Mouse (Mus musculus): ENCODE results near the gene 4921536K21Rik. TPM values are rescaled to one million over a fixed set of nuclear protein-coding genes. Genes with fewer than 3 reads are reported as not detected.

4921536K21Rik gene
- under 1 TPM; 0.53 to 0.74 TPM for total RNA-seq (2021)
- long read RNA-seq, experiment 1: 0 reads
- long read RNA-seq, experiment 2: 0 reads

- peak; percentile 88 to 91 for DNase-seq (ENCODE audit: low spot score in 2 of 2)
These were observed at the start of gene 4921536K21Rik, which contains the start of gene Dusp18 for GRCm38 (mm10) chr11:3894406-3895281. TSS of gene 4921536K21Rik (minus strand) at chr11:3895098. TSS of gene Dusp18 (plus strand) at chr11:3895240.

DNA sequence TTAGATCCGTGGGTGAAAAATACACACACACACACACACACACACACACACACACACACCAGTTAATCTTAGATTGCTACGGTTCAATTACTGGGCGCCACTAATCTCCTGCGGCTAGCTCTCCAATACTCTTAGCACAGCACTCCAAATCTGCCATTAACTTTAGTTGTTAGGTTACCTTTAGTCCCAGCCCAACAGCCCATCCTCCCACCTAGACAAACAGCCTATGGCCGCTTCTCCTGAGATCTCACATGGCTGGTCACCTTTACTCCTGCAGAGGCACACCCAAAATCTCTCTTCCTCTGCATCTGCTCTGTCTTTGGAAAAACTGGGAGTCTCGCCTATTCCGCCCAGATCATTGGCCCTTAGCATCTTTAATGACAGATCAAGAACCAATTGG is 46.5 kb upstream of the 4921536K21Rik start:
- DNase-seq (ENCODE audit: low spot score in 2 of 2): no peak

DNA sequence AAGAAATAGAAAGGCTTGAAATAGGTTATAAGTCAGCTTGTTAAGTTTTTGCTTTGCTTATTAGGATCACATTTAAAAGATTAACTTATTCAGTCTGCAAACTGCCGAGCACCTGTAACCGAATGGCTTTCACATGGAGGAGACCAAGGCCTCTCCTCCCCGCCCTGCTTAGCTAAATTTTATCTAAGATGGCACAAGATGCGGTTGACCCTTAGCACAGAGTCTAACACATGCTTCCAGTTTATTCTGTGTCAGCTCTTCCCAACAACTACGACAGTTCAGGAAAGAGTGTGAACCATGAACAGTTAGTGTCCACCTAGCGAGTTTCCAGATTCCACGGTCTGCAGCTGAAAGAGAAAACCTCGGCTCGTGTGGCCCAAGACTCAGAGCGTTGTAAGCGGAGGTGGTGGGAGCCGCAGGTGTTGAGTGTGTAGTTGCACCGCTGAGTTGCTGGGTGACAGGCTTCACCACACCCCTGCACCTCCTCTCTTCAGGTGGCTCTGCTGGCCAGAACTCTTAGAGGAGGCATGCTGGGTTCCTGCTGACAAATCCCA is 42.5 kb upstream of the 4921536K21Rik start:
- no peak for DNase-seq (ENCODE audit: low spot score in 2 of 2)

DNA sequence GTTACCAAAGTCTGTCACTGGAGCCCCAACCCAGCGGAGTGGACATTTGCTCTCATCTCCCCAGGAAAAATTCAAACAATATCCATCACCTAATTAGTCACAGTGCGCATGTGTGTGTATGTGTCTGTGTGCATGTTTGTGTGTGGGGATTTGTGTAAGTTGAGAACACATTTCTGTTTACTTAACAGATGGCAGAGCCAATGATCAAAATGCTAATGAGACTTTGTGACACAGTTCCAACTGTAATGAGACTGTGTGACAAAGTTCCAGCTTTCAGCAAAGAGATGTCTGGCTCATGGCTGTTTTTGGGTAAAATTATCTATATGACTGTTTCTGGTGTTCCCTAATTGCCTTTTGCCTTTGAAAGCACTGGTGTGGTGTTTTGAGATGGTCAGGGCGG is 41.4 kb upstream of the 4921536K21Rik start:
- DNase-seq (ENCODE audit: low spot score in 2 of 2): no peak

DNA sequence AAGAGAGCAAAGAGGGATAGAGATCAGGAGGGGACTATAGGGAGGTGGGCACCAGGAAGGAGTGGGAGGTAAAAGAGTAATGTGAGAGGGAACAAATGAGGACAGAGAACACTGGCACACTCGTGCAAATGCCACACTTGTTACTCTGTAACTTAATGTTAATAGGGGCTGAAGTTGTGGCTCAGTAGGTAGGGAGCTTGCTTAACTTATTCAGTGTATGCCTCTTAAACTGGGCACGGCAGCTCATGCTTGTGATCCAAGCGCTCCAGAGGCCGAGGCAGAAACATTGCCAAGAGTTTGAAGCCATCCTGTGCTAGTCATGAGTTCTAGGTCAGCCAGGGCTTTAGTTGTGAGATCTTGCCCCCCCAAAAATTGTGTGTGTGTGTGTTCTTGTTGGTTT is 40.2 kb upstream of the 4921536K21Rik start:
- DNase-seq (ENCODE audit: low spot score in 2 of 2): no peak

GRCm38 (mm10) chr11:3933756-3934285 is 38.9 kb upstream of the 4921536K21Rik start:
- no peak for DNase-seq (ENCODE audit: low spot score in 2 of 2)

GRCm38 (mm10) chr11:3931511-3932211 is 36.8 kb upstream of the 4921536K21Rik start, which contains the start of gene Tcn2:
TSS of gene Tcn2 (minus strand) at chr11:3932159.
- DNase-seq (ENCODE audit: low spot score in 2 of 2): peak; percentile 80 to 81

GRCm38 (mm10) chr11:3930931-3931330 is 36.0 kb upstream of the 4921536K21Rik start:
- no peak for DNase-seq (ENCODE audit: low spot score in 2 of 2)

DNA sequence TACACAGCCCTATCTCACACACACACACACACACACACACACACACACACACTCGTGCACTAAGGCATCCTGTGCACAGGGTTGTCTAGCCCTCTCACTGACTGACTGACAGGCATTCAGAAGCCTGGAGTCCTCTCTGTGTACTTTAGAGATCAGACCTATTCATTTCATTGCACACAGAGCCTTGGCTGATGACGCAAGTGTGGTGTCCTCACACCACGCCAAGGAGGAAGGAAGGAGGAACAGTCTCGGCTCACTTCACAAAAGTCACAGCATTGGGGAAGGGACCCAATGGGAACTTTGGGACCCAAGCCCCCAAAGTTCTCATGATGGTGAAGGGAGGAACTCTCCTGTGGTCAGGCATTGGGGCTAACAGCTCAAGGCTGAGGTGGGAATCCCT is 35.1 kb upstream of the 4921536K21Rik start:
- DNase-seq (ENCODE audit: low spot score in 2 of 2): peak in 1 of 2 experiments; percentile 20

GRCm38 (mm10) chr11:3925916-3926315 is 31.0 kb upstream of the 4921536K21Rik start:
- DNase-seq (ENCODE audit: low spot score in 2 of 2): no peak

- no peak for DNase-seq (ENCODE audit: low spot score in 2 of 2)
These were observed 27.8 kb upstream of the 4921536K21Rik start for GRCm38 (mm10) chr11:3922731-3923130.

DNA sequence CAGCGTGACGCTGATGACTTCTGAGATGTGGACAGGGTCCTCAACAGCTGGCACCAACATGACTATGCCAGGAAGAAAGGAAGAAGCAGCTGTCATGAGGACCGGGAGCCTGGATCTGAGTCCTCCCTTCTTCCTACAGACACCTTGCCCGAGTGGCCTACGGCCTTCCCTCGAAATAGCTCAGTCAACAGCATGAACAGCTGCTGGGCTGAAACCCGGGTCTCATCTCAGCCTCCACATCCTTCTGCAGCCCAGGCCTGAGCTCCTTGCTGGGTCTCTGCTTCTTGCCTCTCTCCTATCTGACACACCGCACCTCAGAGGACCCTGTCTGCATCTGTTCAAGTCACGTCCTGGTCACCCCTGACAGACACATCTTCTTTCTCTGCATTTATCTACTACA is 27.2 kb upstream of the 4921536K21Rik start:
- DNase-seq (ENCODE audit: low spot score in 2 of 2): no peak

DNA sequence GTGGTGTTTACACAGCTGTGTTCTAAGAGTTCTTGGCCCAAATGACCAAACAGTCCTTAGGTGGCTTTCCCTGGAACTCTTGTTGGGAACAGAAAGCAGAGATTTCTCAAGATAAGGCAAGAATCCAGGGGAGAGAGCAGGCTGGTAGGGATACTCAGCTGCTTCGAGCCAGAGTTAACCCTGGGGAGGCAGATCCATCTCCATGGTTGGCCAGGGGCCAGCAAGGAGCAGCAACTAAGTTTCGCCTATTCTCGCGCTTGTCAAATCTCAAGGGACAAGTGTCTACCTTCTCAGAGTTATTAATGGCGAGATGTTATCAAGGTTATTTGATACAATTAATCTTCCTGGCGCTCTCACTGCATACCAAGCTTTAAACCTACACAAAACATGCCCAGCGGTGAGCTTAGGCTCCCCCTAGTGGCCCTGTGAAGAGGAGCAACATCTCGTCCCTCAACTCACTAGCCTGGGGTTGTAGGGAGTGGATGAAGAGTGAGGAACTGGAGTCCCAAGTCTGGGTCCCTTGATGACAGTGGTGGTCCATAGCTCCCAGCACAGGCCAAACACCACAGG is 26.5 kb upstream of the 4921536K21Rik start:
- DNase-seq (ENCODE audit: low spot score in 2 of 2): peak in 1 of 2 experiments; percentile 46

GRCm38 (mm10) chr11:3920476-3920875 is 25.6 kb upstream of the 4921536K21Rik start:
- DNase-seq (ENCODE audit: low spot score in 2 of 2): no peak

DNA sequence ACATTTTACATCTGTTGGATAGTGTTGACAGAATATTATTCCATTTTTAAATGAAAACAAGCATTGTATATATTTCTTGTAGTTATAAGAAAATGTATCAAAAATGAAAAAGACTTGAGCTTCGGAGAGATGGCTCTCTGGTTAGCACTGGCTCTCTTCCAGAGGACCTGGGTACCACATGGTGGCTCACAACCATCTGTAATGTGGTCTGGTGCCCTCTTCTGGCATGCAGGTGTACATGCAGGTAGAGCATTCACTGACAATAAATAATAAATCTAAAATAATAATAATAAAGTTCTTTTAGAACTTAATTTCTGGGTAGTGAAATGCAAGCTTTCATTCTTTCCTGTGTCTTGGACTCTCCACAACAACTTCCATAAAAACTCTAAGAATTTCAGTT is 23.8 kb upstream of the 4921536K21Rik start:
- DNase-seq (ENCODE audit: low spot score in 2 of 2): no peak

DNA sequence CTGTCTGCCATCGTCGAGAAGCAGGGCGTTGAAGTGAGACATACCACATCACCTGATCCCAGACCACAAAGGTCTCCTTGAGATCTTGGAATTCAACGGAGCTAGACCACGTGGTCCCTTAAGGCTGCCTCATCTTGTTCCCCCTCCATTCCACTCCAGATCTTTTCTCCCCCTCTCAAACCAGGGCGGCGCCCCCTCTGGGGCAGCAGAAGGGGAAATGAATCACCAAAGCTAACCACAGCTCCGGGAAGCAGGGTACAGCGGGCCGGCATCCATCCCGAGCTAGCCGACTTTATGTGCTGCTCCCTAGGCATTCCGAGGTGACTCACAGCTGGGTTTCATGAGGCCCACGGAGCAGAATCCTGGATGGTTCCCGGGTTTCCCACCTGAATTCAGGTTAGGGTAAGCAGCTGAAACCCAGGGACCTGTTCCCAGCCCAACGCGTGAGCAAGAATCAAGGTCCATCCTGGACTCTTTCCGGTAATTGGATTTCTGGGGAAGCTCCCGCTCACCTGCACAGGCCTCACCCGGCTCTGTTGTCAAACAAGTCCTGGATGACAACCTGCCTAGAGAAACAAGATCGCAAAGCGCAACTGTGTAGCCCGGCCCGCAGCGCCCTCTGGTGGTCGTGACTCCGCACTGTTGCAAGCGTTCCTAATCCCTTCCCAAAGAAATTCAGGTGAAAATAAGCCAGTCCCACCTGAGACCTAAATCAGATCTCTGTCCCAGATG is 19.4 kb upstream of the 4921536K21Rik start, which contains the start of gene Slc35e4:
Gene Slc35e4 (minus strand): TSS at position 556 of the 732 bp plus-strand sequence.
- DNase-seq (ENCODE audit: low spot score in 2 of 2): peak; percentile 86 to 88

DNA sequence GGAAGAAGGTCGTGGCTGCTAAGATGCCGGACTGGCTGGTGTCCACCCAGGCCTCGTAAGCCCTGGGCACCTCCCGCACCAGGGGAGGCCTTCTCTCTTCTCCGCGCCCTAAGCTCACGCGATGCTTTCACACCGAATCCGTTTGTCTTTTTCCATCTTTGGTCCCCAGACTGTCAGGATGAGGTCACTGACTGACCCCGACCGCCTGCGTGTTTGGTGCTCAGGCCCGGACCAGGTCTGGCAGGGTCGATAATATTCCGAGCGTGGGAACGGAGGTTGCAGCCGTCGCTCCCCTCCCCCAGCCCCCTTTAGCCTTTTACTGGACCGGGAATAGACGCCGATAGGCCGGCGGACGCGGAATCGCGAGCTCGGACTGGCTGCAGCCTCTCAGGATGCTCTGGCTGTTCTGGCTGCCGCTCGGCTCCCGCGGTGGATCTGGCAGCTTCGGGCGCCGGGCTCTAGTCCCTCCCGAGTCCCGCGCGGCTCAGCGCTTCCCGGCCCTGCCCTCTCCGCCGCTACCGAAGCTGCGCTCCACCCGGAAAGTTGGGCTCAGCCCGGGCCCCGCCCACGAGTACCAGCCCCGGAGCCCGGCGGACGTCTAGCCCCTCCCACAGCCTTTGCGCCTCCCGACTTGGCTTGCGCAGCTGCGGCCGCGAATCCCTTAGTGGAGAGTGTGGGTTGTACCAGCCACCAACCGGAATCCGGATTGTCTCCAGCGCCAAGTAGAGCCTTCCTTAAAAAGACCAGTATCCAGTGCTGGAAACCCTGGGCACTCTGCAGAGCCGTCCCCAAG is 18.6 kb upstream of the 4921536K21Rik start:
- peak; percentile 91 to 92 for DNase-seq (ENCODE audit: low spot score in 2 of 2)

DNA sequence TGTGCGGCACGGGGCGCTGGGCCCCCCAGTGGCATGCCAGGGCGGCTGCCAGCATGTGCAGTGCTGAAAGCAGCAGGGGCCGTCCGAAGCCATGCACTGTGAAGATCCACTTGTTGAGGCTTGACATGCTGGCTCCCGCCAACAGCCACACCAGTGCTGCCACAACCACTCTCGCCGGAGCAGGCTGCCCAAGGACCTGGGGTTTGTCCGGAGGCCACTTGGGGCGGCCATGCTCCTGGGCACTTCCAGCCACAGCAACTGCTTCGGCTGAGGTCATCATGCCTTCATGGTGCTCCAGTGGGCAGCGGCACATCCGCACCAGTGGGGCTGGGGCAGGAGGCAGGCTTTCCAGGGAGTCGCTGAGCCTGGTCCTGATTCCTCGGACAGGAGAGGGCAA is 18.0 kb upstream of the 4921536K21Rik start:
- peak in 1 of 2 experiments; percentile 37 for DNase-seq (ENCODE audit: low spot score in 2 of 2)
